Mouse (Mus musculus): ENCODE data around the gene Ift52.

Ift52 gene

DNA sequence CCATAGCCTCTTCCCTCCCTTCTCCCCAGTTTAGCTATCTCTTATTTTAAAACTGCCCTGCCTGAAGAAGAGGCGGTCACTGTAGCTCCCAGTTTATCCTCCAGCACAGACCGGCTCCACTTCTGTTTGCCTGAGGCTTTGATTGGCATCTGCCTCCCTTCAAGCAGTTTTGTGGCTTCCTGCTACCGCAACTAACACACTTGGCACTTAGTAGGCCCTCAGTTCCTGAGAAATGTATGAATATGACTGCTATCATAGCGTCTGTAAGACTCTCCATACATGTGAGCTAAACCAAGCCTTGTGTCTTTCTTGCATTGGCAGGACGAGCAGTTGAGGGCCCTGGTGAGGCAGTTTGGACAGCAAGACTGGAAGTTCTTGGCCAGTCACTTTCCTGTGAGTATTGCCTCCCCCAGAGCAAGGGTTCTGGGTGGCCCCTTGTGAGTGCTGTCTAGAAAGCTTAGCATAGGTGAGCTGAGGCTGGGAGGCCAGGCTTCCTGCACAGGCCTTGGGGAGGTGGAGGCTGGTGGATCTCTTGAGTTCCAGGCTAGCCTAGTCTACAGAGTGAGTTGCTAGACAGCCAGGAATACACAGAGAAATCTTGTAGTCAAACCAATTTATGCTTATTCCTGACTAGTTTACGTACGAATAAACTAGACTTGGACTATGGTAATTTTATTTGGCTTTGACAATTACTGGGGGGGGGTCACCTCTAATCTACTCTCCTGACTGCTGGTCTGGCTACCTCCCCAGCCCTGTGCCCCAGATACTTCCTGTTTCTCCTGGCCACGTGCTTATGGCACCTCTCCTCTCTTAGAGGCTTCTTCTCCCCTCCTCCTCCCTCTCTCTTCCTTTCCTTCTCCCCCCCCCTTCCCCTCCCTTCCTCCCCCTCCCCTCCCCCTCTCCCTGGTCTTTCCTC, 44.3 kb downstream of the Ift52 start:
- in situ Hi-C loops (cut with MboI; ENCODE audit: low pct_unique_long_range_greater_than_20kb in 1 of 2, low sequenced_read_pairs in 2 of 2, unreplicated experiment in 1 of 2), result no loop called here

DNA sequence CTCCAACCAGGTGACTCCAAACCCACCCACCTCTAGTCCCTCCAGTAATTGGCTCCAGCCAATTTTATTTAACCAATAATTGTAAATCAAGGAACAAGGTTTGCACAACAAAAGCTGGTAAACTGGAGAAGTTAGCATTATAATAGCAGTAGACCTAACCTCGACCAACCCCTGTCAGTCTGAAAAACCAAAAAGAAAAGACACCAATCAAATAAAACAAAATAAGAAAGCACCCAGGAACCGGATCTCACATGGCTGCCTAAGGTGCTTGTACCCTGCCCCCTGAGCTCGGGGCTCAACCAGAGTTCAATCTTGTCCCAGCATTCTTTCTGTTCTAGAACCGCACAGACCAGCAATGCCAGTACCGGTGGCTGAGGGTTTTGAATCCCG, 45.0 kb downstream of the Ift52 start:
- in situ Hi-C loops (cut with MboI; ENCODE audit: low pct_unique_long_range_greater_than_20kb in 1 of 2, low sequenced_read_pairs in 2 of 2, unreplicated experiment in 1 of 2), result no loop called here

DNA sequence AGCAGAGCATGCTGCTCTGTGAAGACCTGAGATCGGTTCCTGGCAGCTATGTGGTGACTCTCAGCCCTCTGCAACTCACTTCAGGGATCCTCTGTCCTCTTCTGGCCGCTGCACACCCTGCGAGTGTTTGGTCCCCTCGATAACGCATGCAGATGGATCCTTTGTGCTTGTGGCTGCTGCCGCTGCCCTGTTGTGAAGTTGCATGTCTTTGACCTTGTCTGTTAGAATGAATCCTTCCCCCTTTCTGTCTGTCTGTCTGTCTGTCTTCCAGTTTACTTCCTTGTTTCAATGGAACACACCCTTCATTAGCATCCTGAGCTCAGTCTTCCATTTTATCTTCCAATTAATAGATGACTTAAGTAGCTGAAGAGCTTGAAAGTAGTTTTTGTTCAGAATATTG, 49.2 kb downstream of the Ift52 start:
- in situ Hi-C loops (cut with MboI; ENCODE audit: low pct_unique_long_range_greater_than_20kb in 1 of 2, low sequenced_read_pairs in 2 of 2, unreplicated experiment in 1 of 2), result no loop called here

DNA sequence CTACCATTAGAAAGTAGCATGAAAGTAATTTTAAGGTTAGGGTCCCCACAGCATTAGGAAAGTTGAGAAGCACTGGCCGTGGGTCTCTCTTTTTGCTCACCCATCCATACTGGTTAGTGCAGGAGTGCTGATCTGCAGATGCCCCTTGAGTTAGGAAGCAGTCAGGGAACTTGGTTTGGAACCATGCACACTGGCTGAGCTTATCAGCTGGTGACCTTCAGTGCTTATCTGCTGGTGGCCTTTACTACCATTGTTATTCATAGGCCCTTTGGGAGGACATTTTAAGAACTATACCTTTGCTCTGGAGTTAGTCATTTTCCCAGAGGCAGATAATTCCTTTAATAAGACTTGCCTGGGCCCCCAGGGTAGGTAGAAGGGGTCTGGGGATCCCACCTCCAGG, 50.1 kb downstream of the Ift52 start:
- in situ Hi-C loops (cut with MboI; ENCODE audit: low pct_unique_long_range_greater_than_20kb in 1 of 2, low sequenced_read_pairs in 2 of 2, unreplicated experiment in 1 of 2), result no loop called here

DNA sequence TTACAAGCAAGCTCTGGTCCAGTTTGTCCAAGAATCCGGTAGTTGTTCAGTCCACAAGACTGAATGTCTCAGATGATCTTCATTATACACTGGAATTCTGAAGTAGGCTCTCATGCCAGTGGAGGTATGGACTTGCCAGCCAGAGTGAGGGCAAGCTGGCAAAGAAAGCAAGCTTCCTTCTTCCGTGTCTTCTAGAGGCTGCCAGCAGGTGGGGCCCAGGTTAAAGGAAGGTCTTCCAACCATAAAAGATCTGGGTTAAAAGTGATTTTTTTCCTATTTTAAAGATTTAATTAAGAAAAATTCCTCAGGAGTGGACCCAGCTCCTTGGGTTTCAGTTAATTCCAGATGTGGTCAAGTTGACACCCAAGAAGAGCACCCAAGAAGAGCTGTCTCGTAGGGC, 53.1 kb downstream of the Ift52 start:
- in situ Hi-C loops (cut with MboI; ENCODE audit: low pct_unique_long_range_greater_than_20kb in 1 of 2, low sequenced_read_pairs in 2 of 2, unreplicated experiment in 1 of 2), result no loop called here

DNA sequence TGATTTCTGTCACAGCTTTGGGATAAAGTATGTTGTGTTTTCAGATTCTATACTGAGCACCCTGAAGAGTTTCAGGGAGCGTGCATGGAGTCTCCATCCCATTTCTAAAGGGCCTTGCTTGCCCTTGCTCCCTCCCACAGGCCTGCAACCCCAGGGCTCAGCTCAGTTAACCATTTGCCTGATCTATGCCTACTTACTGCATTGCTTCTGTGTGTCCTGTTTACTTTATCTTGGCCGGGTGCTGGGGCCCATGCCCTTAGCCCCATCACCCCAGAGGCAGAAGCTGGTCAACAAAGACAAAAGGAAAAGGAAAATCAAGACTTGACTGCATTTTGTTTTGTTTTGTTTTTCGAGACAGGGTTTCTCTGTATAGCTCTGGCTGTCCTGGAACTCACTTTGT, 54.4 kb downstream of the Ift52 start:
- in situ Hi-C loops (cut with MboI; ENCODE audit: low pct_unique_long_range_greater_than_20kb in 1 of 2, low sequenced_read_pairs in 2 of 2, unreplicated experiment in 1 of 2), result no loop called here

DNA sequence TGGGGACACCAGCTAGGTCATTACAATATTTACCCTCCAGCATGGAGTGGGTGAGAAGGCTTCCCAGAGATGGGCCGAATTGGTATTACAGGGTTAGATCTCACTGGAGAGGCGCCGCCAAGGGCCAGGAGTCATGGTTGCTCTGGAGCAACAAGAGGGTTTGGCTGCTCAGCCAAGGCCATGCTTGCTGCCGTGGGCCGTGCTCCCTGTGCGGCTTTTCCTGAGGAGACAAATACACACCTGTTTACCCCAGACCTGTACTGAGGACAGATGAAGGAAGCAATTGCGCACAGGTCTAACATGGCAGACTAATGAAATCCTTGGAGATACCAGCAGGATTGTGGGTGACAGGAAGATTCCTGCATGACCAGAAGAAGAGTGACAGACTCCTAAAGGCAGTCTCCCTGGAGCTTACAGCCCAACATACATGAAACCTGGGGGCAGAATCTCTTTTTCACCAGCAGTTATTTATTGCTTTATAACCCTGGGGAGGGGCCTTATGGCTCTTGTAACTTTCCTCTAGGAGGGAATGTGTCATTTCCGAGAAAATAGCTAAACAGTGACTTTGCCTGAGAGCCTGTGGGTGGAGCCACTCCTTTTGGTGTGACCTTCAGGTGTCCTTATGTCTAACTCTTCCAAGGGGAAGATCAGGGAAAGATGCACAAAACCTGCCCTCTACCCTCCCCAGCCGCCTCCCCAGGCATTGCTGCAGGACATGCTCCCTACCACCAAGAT, 56.0 kb downstream of the Ift52 start:
- in situ Hi-C loops (cut with MboI; ENCODE audit: low pct_unique_long_range_greater_than_20kb in 1 of 2, low sequenced_read_pairs in 2 of 2, unreplicated experiment in 1 of 2), result no loop called here

DNA sequence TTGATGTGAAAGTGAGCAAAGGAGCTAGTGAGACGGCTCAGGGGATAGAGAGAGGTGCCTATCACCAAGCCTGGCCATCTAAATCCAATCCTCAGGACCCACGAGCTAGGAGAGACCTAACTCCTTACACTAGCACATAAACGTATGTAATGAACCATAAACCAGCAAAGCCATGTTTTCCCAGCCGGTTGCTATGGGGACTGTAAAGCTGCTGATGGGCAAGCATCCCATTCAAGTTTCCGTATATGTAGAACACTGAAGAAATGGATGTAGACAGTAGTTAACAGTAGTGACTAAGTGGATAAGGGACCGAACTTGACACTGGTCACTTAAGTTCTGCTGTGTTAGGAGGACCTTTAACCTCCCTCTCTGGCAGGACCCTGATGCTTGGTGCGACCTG, 56.9 kb downstream of the Ift52 start:
- in situ Hi-C loops (cut with MboI; ENCODE audit: low pct_unique_long_range_greater_than_20kb in 1 of 2, low sequenced_read_pairs in 2 of 2, unreplicated experiment in 1 of 2), result no loop called here

DNA sequence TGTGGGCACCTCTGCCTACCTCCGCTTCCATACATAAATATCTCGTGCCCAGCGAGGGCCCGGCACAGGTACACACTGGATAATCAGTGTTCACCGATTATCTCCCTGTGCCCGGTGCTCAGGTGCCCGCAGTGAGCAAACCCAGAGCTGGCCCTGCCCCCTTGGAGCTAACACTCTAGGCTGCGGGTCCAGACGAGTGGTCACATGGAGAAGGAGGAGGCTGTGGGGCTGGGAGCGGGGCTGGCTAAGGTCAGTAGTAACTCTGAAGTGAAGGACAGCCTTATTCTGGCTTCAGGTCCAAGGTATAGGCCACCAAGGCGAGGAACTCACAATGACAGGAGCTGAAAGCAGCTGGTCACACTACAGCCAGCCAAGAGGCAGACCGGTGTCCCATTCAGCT, 57.7 kb downstream of the Ift52 start:
- in situ Hi-C loops (cut with MboI; ENCODE audit: low pct_unique_long_range_greater_than_20kb in 1 of 2, low sequenced_read_pairs in 2 of 2, unreplicated experiment in 1 of 2), result no loop called here

DNA sequence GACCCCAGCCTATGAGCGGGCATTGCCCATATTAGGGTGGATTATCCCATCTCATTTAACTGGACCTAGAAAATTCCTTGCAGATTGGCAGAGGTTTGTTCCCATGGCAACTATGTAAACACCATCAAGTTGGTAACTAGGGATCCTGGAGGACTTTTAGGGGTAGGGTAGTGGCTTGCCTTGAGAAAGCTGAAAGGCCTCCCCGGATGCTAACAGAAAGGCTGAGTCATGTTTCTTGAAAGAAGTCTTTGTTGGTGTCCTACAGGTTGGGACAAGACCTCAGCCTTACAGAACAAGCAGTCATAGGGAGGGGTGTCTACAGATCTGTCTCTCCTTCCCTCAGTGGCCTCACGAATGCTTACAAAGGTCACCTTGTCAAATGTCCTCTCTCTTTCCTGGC, 58.1 kb downstream of the Ift52 start:
- in situ Hi-C loops (cut with MboI; ENCODE audit: low pct_unique_long_range_greater_than_20kb in 1 of 2, low sequenced_read_pairs in 2 of 2, unreplicated experiment in 1 of 2), result no loop called here

DNA sequence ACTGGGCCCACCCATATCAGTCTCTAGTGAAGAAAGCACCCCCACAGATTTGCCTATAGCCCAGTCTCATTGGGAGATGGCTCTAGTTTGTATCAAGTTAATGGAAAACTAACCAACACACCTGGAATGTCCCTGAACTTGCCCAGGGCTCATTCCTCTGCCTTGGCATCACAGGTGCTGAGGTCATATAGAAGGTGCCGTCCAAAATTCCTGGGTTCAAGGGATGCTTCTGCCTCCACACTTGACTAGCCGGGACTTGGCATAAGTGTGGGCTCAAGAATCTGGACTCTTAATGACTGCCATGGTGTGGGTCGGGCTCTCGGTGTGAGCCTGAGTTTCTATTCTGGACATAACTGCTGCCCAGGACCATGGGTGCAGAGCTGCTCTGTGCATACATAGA, 61.9 kb downstream of the Ift52 start:
- in situ Hi-C loops (cut with MboI; ENCODE audit: low pct_unique_long_range_greater_than_20kb in 1 of 2, low sequenced_read_pairs in 2 of 2, unreplicated experiment in 1 of 2), result no loop called here

DNA sequence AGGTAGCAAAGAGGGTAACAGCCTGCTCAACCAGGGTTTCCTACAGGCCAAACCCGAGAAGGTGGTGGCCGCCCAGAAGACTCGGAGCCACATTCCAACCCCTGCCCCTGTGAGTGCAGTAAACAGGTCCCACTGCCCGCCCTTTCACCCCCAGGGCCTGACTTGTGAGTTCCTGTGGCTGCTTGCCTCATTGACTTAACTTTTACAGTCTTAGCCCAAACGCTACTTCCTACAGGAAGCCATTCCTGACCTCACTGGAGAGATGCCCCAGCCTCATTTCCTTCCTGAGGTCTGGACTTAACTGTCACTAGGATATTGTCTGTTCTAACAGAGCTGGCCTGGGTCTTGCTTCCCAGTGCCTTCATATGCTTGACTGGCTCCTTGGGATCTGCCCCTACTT, 65.4 kb downstream of the Ift52 start:
- in situ Hi-C loops (cut with MboI; ENCODE audit: low pct_unique_long_range_greater_than_20kb in 1 of 2, low sequenced_read_pairs in 2 of 2, unreplicated experiment in 1 of 2), result no loop called here

DNA sequence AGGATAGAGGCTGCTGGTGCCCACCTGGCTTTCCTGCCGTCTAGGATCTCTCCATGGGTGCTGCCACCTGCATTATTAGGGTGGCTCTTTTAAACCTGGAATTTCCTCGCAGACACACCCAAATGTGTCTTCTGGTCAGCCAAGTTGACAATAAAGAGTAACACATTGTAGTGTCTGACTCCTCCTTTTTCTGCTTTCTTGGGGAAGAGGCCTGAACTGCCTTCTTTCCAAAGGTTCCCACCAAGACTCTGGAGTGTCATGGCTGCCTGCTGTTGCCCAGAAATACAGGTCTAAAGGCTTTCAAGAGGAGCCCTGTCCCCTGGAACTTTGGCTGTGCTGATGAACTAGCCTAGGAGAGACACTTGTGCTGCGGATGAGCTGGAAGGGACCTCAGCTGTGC, 67.4 kb downstream of the Ift52 start:
- in situ Hi-C loops (cut with MboI; ENCODE audit: low pct_unique_long_range_greater_than_20kb in 1 of 2, low sequenced_read_pairs in 2 of 2, unreplicated experiment in 1 of 2), result no loop called here

DNA sequence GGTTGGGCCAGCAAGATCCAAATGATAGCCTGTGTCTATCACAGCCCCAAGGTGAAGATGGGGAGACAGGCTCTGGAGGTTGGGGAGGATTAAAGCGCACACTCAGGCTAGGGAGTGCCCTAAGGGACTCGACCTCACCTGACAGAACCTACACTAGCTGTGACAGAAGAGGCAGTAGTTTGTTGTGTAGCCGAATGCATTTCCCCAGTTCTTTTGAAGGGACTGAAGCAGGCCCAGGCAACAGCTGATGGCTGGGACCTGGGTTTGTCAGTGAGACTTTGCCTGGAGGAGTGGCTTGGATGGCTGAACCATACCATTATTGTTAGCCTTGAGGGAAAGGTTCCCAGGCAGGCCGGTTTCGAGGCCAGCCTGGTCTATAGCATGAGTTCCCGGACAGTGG, 67.9 kb downstream of the Ift52 start:
- in situ Hi-C loops (cut with MboI; ENCODE audit: low pct_unique_long_range_greater_than_20kb in 1 of 2, low sequenced_read_pairs in 2 of 2, unreplicated experiment in 1 of 2), result no loop called here

DNA sequence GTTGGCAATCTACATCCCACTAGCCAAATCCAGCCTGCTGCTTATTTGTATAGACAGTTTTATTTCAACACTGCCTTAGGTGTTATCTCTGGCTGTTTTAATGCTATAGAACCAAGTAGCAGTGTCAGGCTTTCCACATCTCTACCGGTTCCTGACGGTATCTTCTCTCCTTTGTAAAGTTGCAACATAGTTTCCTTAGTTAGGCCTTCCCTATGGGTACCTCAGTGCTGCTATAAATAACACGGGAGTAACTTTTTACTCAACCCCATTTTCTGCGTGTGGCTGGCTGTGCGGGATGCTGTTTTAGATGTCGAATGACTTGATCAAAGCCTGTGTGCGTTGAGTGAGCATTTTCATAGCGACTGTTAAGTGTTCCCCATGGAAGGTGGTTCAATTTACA, 69.4 kb downstream of the Ift52 start:
- in situ Hi-C loops (cut with MboI; ENCODE audit: low pct_unique_long_range_greater_than_20kb in 1 of 2, low sequenced_read_pairs in 2 of 2, unreplicated experiment in 1 of 2), result no loop called here

DNA sequence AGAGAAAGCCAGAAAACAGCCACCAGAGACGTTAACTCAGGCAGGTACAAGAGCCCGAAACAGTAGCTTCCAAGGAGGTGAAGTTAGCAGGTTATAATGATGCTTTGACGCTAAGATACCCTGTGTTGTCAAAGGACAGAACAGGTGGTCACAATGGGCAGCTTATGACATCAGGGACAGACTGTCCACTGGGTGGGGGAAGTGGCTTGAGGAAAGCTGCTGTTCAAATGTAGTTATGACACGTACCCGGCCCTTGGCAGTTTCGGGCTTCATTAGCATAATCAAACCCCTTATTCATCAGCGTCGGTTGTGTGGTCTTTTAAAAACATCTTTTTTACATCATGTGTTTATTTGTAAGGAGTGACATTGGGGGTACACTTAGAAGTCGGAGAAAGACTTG, 70.6 kb downstream of the Ift52 start, which contains the start of gene Gtsf1l:
TSS of gene Gtsf1l (minus strand) at position 128 of the 400 bp plus-strand sequence.
- in situ Hi-C loops (cut with MboI; ENCODE audit: low pct_unique_long_range_greater_than_20kb in 1 of 2, low sequenced_read_pairs in 2 of 2, unreplicated experiment in 1 of 2), result no loop called here

DNA sequence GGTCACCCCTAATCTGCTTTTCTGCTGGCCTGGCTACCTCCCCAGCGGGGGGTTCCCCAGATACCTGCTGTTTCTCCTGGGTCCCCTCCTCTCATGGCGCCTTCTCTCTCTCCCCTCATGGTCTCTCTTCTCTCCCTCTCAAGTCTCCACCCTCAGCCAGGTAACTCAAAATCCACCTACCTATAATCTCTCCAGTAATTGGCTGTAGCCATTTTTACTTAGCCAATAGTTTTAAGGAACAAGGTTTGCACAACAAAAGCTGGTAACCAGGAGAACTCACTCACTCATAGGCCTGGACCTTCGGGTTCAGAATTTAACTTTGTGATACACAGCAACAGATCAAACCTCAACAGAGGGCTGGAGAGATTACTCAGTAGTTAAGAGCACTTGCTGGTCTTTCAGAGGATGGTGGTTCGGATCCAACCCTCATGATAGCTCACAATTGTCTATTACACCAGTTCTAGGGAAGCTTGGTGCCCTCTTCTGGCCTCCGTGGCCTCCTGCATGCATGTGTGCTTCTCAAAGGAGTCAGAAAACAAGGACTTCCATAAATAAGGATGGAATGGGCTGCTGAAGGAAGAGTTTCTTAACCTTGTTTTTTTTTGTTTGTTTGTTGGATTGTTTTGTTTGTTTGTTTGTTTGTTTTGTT, 72.4 kb downstream of the Ift52 start:
- in situ Hi-C loops (cut with MboI; ENCODE audit: low pct_unique_long_range_greater_than_20kb in 1 of 2, low sequenced_read_pairs in 2 of 2, unreplicated experiment in 1 of 2), result loop anchor here in 1 of 2 experiments (10.0 kb wide), 2 partner anchors 165 to 245 kb away; no protein-coding TSS in a partner anchor

DNA sequence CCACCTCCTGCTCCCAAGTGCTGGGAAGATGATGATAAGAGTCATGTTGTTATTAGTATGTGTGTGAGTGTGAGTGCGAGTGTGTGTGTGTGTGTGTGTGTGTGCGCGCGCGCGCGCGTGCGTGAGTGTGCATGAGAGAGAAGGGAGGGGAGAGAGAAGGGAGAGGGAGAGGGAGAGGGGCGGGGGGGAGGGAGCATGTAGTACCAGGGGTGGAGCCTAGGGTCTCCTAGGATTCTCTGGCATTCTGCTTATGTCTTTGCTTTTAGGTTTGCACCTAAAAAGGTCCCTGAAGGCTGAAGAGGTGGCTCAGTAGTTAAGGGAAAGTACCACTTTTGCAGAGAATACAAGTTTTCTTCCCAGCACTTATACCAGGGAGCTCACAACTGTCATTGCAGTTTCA, 77.8 kb downstream of the Ift52 start:
- in situ Hi-C loops (cut with MboI; ENCODE audit: low pct_unique_long_range_greater_than_20kb in 1 of 2, low sequenced_read_pairs in 2 of 2, unreplicated experiment in 1 of 2), result loop anchor here in 1 of 2 experiments (10.0 kb wide), 2 partner anchors 170 to 240 kb away; no protein-coding TSS in a partner anchor

Data from mouse embryonic stem cell (cell line).